Mouse (Mus musculus) 3134 (cell line): ENCODE measurements around the gene Nono.

Source experiments
- DNase-seq: peaks from one replicate; pipeline ENCODE4 v3.0.0-alpha.2; 2011; ENCODE audit warnings: low spot score; ENCODE audit not compliant: insufficient read length; ENCODE audit errors: extremely low read depth

Gene Nono

GRCm38 (mm10) chrX:101429142-101429949 lies at the start of gene Nono:
Nono (plus strand) TSS chrX:101429318.
- DNase-seq: peak; percentile 89

- DNase-seq: no peak
These were observed 49.4 kb upstream of the Nono start for GRCm38 (mm10) chrX:101379744-101380143.

DNA sequence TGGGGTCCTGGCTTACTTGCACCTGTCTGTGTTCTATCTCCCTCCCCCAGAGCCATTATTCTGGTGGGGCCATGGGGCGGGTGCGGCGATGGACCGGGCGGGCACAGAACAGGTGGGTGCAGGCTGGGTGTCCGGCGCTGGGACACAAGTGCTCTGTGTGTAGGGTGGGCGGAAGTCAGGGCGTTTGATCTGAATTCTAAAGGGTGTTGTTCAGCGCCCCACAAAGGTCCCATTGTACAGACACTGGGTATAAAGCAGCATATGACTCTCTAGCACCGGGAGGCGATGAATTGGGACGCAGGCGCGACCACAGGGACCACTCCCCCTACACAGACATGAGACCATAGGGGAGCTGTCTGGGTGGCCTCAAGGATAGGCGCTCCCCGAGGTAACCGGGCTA lies 45.7 kb upstream of the Nono start:
- no peak for DNase-seq

DNA sequence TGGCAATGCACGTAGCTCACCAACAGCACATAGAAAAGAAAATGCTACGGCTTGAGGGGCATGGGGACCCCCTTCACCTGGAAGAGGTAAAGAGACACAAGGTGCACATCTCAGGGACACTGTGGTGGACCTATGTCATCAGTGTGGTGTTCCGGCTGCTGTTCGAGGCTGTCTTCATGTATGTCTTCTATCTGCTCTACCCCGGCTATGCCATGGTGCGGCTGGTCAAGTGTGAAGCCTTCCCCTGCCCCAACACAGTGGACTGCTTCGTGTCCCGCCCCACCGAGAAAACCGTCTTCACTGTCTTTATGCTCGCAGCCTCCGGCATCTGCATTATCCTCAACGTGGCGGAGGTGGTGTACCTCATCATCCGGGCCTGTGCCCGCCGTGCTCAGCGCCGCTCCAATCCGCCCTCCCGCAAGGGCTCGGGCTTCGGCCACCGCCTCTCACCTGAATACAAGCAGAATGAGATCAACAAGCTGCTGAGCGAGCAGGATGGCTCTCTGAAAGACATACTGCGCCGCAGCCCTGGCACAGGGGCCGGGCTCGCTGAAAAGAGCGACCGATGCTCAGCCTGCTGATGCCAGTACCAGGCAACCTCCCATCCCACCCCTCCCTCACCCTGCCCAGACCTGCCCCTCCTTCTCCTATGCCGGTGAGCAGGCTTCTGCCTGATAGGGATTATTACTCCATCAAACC lies 44.5 kb upstream of the Nono start:
- no peak for DNase-seq

- DNase-seq: no peak
These were observed 42.9 kb upstream of the Nono start for GRCm38 (mm10) chrX:101386222-101386621.

- no peak for DNase-seq
These were observed 40.1 kb upstream of the Nono start for GRCm38 (mm10) chrX:101388866-101389537.

DNA sequence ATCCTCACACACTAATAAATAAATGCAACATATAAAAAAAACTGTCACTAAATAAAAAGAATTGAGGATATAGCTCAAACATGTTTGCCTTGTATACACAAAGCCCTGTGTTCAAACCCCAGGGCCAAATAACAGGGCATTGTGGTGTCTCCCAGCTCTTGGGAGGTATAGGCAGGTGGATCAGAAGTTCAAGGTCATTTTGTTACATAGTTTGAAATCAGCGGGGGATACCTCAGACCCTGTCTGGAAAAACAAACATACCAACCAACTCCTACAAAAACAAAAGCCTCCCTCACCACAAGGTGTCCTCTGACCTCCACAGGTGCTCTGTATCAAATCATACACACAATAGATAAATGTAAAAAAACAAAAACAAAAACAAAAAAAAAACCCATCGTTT lies 34.8 kb upstream of the Nono start:
- DNase-seq: no peak

GRCm38 (mm10) chrX:101396459-101396858 lies 32.7 kb upstream of the Nono start:
- DNase-seq: no peak

GRCm38 (mm10) chrX:101418946-101419724 lies 10.0 kb upstream of the Nono start:
- DNase-seq: peak; percentile 58

GRCm38 (mm10) chrX:101419725-101420699 lies 9.1 kb upstream of the Nono start:
- DNase-seq: peak; percentile 87

GRCm38 (mm10) chrX:101420700-101421095 lies 8.4 kb upstream of the Nono start, which contains the start of gene Zmym3:
Zmym3 (minus strand) TSS chrX:101420849.
- DNase-seq: no peak

DNA sequence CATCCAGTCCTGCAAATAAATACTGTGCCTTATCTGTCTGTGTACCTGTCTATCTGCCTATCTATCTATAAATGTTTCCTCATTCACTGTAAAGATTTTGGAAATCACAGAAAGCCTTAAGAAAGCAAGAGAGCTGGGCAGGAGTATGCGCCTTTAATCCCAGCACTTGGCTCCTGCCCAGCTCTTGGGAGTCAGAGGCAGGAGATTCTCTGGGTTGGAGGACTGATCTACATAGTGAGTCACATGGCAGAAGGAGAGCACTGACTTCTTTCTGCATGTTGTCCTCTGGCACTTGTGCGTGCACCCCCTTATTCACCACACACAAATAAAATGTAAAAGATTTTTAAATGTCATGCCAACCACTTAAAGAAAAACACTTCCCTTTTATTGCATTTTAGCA lies 5.7 kb upstream of the Nono start:
- no peak for DNase-seq

- no peak for DNase-seq
These were observed 1.3 kb upstream of the Nono start for GRCm38 (mm10) chrX:101427774-101428173.

DNA sequence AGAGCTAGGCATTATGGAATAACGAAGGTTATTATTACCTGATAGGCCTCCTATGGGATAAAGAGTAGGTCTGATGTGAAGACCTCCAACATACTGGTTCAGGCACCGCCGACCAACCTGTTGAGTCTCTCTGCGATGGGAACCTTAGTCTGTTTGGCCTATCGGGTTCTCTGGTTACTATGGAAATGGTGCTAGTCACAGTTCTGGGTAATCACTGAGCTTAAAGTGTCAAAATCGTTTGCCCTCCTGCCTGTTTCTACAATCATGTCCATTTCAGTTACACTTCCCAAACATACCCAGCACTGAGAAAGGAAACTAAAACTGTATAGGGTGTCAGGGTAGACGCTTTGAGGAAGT lies 355 bp upstream of the Nono start:
- DNase-seq: no peak

- peak; percentile 49 for DNase-seq
These were observed 858 bp downstream of the Nono start for GRCm38 (mm10) chrX:101429976-101430375.

DNA sequence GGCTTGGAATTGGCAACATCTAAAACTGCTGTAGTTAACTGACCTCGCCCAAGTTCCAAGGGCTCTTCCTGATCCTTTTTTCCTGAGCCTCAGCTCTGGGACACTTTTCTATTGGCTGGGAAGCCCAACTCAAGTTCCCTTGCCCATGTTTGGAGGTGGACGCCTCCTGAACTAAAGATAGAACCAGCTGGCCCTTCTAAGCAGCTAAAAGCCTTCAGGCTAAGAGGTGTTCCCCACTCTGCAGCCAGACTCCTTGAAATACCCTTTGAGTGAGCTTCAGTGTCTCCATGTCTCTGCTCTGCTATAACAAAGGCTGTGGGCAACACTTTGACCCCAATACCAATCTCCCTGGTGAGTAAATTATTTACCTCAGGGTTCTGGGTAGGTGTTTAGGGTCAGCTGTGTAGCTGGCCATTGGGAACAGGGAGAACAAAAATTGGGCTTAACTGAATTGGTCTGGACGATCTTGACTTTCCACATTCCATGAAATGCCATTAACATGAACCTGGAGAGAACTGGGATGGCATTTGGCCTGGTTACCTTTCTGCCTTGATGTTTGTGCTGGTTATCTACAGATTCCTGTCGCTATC lies 19.9 kb downstream of the Nono start, which contains the start of gene Itgb1bp2:
Gene Itgb1bp2, plus strand, starts transcription at position 203 of the 590 bp plus-strand sequence.
- no peak for DNase-seq

DNA sequence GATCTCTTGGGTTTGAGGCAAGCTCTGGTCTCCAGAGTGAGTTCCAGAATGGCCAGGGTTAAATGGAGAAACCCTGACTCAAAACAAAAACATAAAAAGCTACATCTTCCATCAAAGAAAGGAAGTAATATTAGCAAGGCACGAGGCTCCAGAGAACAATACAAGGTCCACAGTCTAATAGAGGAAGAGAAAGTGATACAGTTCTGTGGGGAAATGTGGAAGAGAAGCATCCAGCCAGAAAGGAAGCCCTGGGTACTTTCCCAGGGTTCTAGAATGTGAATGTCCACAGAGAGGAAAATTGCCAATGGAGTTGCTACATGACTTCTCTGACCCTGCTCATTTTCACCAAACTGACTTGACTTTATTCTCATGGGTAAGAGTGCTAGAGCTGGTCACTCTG lies 22.0 kb downstream of the Nono start:
- DNase-seq: no peak

GRCm38 (mm10) chrX:101451591-101451990 lies 22.5 kb downstream of the Nono start:
- DNase-seq: no peak

GRCm38 (mm10) chrX:101472202-101472601 lies 43.1 kb downstream of the Nono start:
- no peak for DNase-seq
